Mouse (Mus musculus): Measurements from ENCODE around the gene Cdh4. TPM values are rescaled to one million over a fixed set of nuclear protein-coding genes. Genes with fewer than 3 reads are reported as not detected.

Gene Cdh4
- polyA plus RNA-seq, 1 experiment, result not detected

DNA sequence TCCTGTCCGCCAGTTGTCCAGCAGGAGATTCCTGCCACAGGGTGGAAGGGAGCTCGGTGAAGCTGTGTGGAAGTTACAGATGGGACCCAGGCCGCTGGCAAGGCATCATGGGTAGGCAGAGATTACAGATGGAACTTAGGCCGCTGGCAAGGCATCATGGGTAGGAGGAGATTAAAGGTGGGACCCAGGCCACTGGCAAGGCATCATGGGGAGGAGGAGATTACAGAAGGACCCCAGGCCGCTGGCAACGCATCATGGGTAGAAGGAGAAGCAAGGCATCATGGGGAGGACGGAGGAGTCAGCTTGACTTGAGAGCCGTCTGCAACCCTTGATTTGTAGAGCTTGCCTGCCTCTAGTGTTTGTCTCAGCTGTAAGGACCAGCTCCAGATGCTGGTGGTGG lies 281.2 kb downstream of the Cdh4 start:
- Histone ChIP-seq H3K4me1 (ENCODE audit: control insufficient read depth) (no peaks in the 10 kb centered on the region), H3K9me3 (ENCODE audit: control insufficient read depth, low read length) (no peaks in the 10 kb centered on the region), H3K4me3 (replicated peaks) (no peak overlapping the region), H3K36me3 (ENCODE audit: control insufficient read depth) (no peaks in the 10 kb centered on the region), H3K27me3 (ENCODE audit: control insufficient read depth) (no peaks in the 10 kb centered on the region)
- TF ChIP-seq GATA1 (IDR thresholded peaks at IDR 0.05; ENCODE audit: low read length) (no peak), TAL1 (IDR thresholded peaks at IDR 0.05; ENCODE audit: low read length) (no peak)

- Histone ChIP-seq H3K27me3 (ENCODE audit: control insufficient read depth) (no peaks in the 10 kb centered on the region), H3K4me1 (ENCODE audit: control insufficient read depth) (no peaks in the 10 kb centered on the region), H3K4me3 (replicated peaks) (no peak overlapping the region), H3K36me3 (ENCODE audit: control insufficient read depth) (no peaks in the 10 kb centered on the region), H3K9me3 (ENCODE audit: control insufficient read depth, low read length) (no peaks in the 10 kb centered on the region)
- TF ChIP-seq GATA1 (IDR thresholded peaks at IDR 0.05; ENCODE audit: low read length), result no peak
- no peak for TF ChIP-seq TAL1 (IDR thresholded peaks at IDR 0.05; ENCODE audit: low read length)
Measured at GRCm38 (mm10) chr2:179729002-179729401, 286.8 kb downstream of the Cdh4 start.

DNA sequence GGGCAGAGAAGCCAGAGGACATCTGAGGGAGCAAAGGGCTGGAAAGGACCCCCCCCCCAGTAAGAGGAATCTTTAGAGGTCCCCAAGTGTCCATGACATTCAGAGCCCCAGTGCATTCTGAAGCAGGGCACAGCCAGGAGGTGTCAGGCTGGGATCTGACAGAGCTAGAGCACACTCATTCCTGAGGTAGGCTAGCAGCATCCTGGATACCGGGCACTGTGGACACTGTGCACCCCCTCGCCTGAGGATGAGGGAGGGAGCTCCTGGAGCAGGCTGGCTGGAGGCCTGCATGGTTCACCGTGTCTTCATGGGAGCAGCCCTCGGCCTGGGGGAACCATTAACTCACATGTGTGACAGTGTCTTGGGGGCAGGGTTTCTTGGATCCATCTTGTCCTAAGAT lies 287.6 kb downstream of the Cdh4 start:
- H3K36me3 ChIP-seq (ENCODE audit: control insufficient read depth), result no peaks in the 10 kb centered on the region
- H3K4me3 ChIP-seq (replicated peaks), result no peak overlapping the region
- TF ChIP-seq GATA1 (IDR thresholded peaks at IDR 0.05; ENCODE audit: low read length) (no peak), TAL1 (IDR thresholded peaks at IDR 0.05; ENCODE audit: low read length) (no peak)
- H3K27me3 ChIP-seq (ENCODE audit: control insufficient read depth), result no peaks in the 10 kb centered on the region
- no peaks in the 10 kb centered on the region for H3K9me3 ChIP-seq (ENCODE audit: control insufficient read depth, low read length)
- no peaks in the 10 kb centered on the region for H3K4me1 ChIP-seq (ENCODE audit: control insufficient read depth)

GRCm38 (mm10) chr2:179733141-179733831 lies 291.1 kb downstream of the Cdh4 start:
- H3K9me3 ChIP-seq (ENCODE audit: control insufficient read depth, low read length), result no peaks in the 10 kb centered on the region
- H3K36me3 ChIP-seq (ENCODE audit: control insufficient read depth), result no peaks in the 10 kb centered on the region

GRCm38 (mm10) chr2:179742419-179742818 lies 300.2 kb downstream of the Cdh4 start:
- TF ChIP-seq GATA1 (IDR thresholded peaks at IDR 0.05; ENCODE audit: low read length), result no peak
- no peak; the same call in 2 of the 3 replicates for TF ChIP-seq TAL1 (IDR thresholded peaks at IDR 0.05; ENCODE audit: low read length)
- H3K36me3 ChIP-seq (ENCODE audit: control insufficient read depth), result no peaks in the 10 kb centered on the region
- H3K9me3 ChIP-seq (ENCODE audit: control insufficient read depth, low read length), result no peaks in the 10 kb centered on the region

More at GRCm38 (mm10) chr2:179733141-179733831, 291.1 kb downstream of the Cdh4 start:
- no peak for TF ChIP-seq GATA1 (IDR thresholded peaks at IDR 0.05; ENCODE audit: low read length)
- no peak for TF ChIP-seq TAL1 (IDR thresholded peaks at IDR 0.05; ENCODE audit: low read length)
- no peaks in the 10 kb centered on the region for H3K4me1 ChIP-seq (ENCODE audit: control insufficient read depth)
- no peak overlapping the region for H3K4me3 ChIP-seq (replicated peaks)
- H3K27me3 ChIP-seq (ENCODE audit: control insufficient read depth), result no peaks in the 10 kb centered on the region

GRCm38 (mm10) chr2:179742828-179743227 lies 300.6 kb downstream of the Cdh4 start:
- no peaks in the 10 kb centered on the region for H3K9me3 ChIP-seq (ENCODE audit: control insufficient read depth, low read length)
- TF ChIP-seq GATA1 (IDR thresholded peaks at IDR 0.05; ENCODE audit: low read length) (no peak), TAL1 (IDR thresholded peaks at IDR 0.05; ENCODE audit: low read length) (no peak)

More at GRCm38 (mm10) chr2:179742419-179742818, 300.2 kb downstream of the Cdh4 start:
- Histone ChIP-seq H3K27me3 (ENCODE audit: control insufficient read depth) (no peaks in the 10 kb centered on the region), H3K4me3 (replicated peaks) (no peak overlapping the region), H3K4me1 (ENCODE audit: control insufficient read depth) (no peaks in the 10 kb centered on the region)

DNA sequence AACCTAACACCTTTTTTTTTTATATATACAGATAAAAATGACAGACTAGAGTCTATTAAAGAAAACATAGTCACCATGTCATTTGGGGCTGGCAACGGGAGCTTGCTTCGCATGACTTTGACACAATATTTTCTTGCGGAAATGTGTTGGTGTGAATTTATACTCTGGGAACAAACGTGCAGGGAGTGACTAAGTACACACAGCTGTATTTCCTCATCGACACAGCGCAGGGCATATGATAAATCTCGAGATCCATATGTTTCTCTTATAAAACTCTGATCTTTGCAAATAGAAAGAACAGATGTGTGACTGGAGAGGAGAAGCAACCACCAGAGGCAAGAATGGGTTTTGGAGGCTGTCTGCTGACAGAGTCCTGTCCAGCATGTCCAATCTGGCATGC lies 304.3 kb downstream of the Cdh4 start:
- H3K36me3 ChIP-seq (ENCODE audit: control insufficient read depth), result no peaks in the 10 kb centered on the region
- H3K9me3 ChIP-seq (ENCODE audit: control insufficient read depth, low read length), result no peaks in the 10 kb centered on the region
- no peak for TF ChIP-seq GATA1 (IDR thresholded peaks at IDR 0.05; ENCODE audit: low read length)
- TF ChIP-seq TAL1 (IDR thresholded peaks at IDR 0.05; ENCODE audit: low read length), result no peak
- H3K4me3 ChIP-seq (replicated peaks), result no peak overlapping the region
- no peaks in the 10 kb centered on the region for H3K4me1 ChIP-seq (ENCODE audit: control insufficient read depth)
- no peaks in the 10 kb centered on the region for H3K27me3 ChIP-seq (ENCODE audit: control insufficient read depth)

More at GRCm38 (mm10) chr2:179742828-179743227, 300.6 kb downstream of the Cdh4 start:
- Histone ChIP-seq H3K4me1 (ENCODE audit: control insufficient read depth) (no peaks in the 10 kb centered on the region), H3K27me3 (ENCODE audit: control insufficient read depth) (no peaks in the 10 kb centered on the region), H3K36me3 (ENCODE audit: control insufficient read depth) (no peaks in the 10 kb centered on the region), H3K4me3 (replicated peaks) (no peak overlapping the region)

DNA sequence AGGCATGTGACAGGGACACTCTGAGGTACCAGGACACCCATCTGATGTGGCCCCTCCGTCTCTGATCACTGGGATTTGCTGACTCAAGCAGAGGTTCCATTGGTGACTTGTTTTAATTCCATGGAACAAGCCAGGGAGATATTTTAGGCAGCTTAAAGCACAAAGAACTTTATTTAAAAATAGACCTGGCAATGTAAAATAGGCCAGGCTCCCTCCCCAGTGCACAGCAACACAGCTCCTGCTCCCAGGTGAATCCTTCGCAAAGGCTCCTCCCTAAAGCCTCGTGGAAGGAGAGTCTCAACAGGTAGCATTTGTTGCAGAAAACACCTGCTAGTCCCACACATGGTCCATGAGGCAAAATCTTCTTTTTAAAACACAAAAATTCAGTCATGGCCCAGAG lies 307.2 kb downstream of the Cdh4 start:
- H3K4me3 ChIP-seq (replicated peaks), result no peak overlapping the region
- no peaks in the 10 kb centered on the region for H3K36me3 ChIP-seq (ENCODE audit: control insufficient read depth)
- TF ChIP-seq GATA1 (IDR thresholded peaks at IDR 0.05; ENCODE audit: low read length) (no peak), TAL1 (IDR thresholded peaks at IDR 0.05; ENCODE audit: low read length) (no peak)
- no peaks in the 10 kb centered on the region for H3K9me3 ChIP-seq (ENCODE audit: control insufficient read depth, low read length)
- no peaks in the 10 kb centered on the region for H3K27me3 ChIP-seq (ENCODE audit: control insufficient read depth)
- no peaks in the 10 kb centered on the region for H3K4me1 ChIP-seq (ENCODE audit: control insufficient read depth)

DNA sequence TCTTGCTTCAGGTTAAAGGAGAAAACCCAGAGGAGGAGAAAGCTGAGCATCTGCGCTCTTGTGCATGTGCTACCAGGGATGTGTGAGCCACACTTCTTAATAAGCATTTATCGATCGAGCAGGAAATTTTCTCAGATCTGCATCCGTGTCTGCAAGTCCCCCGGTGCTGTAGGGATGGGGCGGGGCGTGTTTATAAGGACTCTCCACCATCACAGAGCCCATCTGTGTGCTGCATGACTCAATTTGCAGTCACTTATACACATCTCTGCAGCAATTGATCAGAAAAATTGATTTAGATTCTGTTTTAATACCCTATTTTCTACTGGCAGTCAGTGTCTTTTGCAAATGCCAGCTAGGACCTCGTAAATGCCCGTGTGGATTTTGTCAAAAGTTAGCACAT lies 311.6 kb downstream of the Cdh4 start:
- no peaks in the 10 kb centered on the region for H3K4me1 ChIP-seq (ENCODE audit: control insufficient read depth)
- no peaks in the 10 kb centered on the region for H3K36me3 ChIP-seq (ENCODE audit: control insufficient read depth)
- no peak for TF ChIP-seq GATA1 (IDR thresholded peaks at IDR 0.05; ENCODE audit: low read length)
- no peak for TF ChIP-seq TAL1 (IDR thresholded peaks at IDR 0.05; ENCODE audit: low read length)
- no peaks in the 10 kb centered on the region for H3K27me3 ChIP-seq (ENCODE audit: control insufficient read depth)
- H3K4me3 ChIP-seq (replicated peaks), result no peak overlapping the region
- H3K9me3 ChIP-seq (ENCODE audit: control insufficient read depth, low read length), result no peaks in the 10 kb centered on the region

Data from erythroblast, embryonic 14.5 days (primary cell).